Mouse (Mus musculus) ES-Bruce4 (cell line): ENCODE results near the gene Specc1l.

ENCODE experiments used
- CTCF ChIP-seq: IDR thresholded peaks from one replicate; pipeline ENCODE4 v1.8.1; 2011; ENCODE audit warnings: low read depth, low read length
- EP300 ChIP-seq: IDR thresholded peaks from 2 replicates; pipeline ENCODE4 v1.6.1; 2011; ENCODE audit warnings: low read depth, low read length; ENCODE audit not compliant: insufficient read depth
- POLR2A ChIP-seq: IDR thresholded peaks from one replicate; pipeline ENCODE4 v1.8.1; 2011; ENCODE audit warnings: low read length; ENCODE audit not compliant: insufficient read depth

DNA sequence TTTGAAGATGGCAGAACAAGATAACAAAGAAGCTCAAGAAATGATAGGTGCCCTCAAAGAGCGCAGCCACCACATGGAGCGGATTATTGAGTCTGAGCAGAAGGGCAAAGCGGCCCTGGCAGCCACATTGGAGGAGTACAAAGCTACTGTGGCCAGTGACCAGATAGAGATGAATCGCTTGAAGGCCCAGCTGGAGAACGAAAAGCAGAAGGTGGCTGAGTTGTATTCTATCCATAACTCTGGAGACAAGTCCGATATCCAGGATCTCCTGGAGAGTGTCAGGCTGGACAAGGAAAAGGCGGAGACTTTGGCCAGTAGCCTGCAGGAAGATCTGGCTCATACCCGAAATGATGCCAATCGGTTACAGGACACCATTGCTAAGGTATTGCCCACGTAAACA lies 34.5 kb downstream of the Specc1l start:
- TF ChIP-seq POLR2A (no peak), CTCF (no peak), EP300 (no peak)
